Mouse (Mus musculus): ENCODE data around the gene Kif5c.

GRCm38 (mm10) chr2:49787376-49788050, 168.4 kb downstream of the Kif5c start, which contains the start of gene Lypd6b:
- TF ChIP-seq POLR2A (IDR thresholded peaks at IDR 0.05; ENCODE audit: borderline replicate concordance, extremely low read depth, low read depth, low read length) (no peak), CTCF (IDR thresholded peaks at IDR 0.05; ENCODE audit: insufficient read depth, low read length) (no peak)
